In the genomic region with DNA sequence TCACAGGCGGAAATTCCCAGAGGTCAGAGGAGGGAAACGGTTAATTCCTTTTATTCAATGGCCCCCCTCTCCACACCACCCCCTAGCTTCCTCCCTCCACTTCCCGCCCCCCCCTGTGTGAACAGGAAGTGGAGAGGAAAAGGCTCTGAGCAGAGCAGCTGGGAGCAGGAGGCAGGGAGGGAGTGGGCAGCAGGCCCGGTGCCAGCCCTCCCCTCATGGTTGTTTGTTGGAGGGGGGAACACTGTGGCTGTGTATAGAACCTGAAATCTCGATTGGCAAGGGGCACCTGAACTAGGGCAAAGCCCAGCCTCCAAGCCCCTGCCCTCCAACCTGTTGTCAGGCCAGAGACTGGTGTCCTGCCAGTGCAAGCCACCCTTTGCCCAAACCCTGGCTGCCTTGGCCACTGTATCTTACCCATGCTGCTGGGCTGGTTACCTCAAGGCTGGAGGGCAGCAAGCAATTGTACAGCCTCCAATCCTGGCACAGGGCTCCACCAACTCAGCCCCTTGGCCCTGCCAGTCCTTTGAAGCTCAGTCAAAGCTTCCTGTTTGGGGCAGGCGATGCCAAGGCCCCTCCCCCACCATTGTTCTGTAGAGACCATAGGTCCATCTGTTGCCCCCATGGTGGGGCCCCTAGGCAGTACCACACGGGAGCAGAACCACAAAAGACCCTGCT, we compare ENCODE assay signal across 8 mouse cellular contexts. TPM values are rescaled to one million over a fixed set of nuclear protein-coding genes. Genes with fewer than 3 reads are reported as not detected.
DNase-seq lines count a peak whose midpoint lies in the region; ATAC-seq and TF ChIP-seq lines count a peak whose summit lies in the region.
"Had no signal": no experiment of that assay in that cellular context is flagged by ENCODE, and none has a peak within 500 bp of the region (broad histone marks: within the 10 kb centered on the region; RNA-seq: fewer than 3 reads in every experiment).

No protein-coding gene starts in this region.

- H3K36me3 ChIP-seq in G1E (replicated peaks), result peaks cover 61% of the 10 kb centered on the region
- H3K36me3 ChIP-seq in heart, embryonic 12.5 days, result peaks cover 29% of the 10 kb centered on the region
- peaks cover 27% of the 10 kb centered on the region for H3K36me3 ChIP-seq in kidney, embryonic 14.5 days (ENCODE audit: control insufficient read depth, insufficient read depth, low read length)

- H3K9ac ChIP-seq in heart, embryonic 12.5 days, result peak overlapping the region; percentile 49
- H3K9ac ChIP-seq in kidney, embryonic 14.5 days (ENCODE audit: low read depth, low read length), result no peak overlapping the region

- H3K4me3 ChIP-seq in G1E (ENCODE audit: low read depth, low read length), result peak overlapping the region; percentile 63; the same call in 1 of the 2 replicates
- H3K4me3 ChIP-seq in heart, embryonic 12.5 days, result peak overlapping the region; percentile 16; the same call in 1 of the 2 replicates
- H3K4me3 ChIP-seq in kidney, embryonic 14.5 days (ENCODE audit: low read length), result no peak overlapping the region

- no peaks in the 10 kb centered on the region for H3K9me3 ChIP-seq in G1E (replicated peaks)
- no peaks in the 10 kb centered on the region for H3K9me3 ChIP-seq in heart, embryonic 12.5 days (replicated peaks)
- H3K9me3 ChIP-seq in kidney, embryonic 14.5 days (ENCODE audit: control insufficient read depth, low read length), result no peaks in the 10 kb centered on the region

- H3K4me1 ChIP-seq in G1E (ENCODE audit: insufficient read depth, low read depth, low read length), result peaks cover 92% of the 10 kb centered on the region
- peaks cover 40% of the 10 kb centered on the region for H3K4me1 ChIP-seq in heart, embryonic 12.5 days (replicated peaks)
- peaks cover 29% of the 10 kb centered on the region for H3K4me1 ChIP-seq in kidney, embryonic 14.5 days (ENCODE audit: control insufficient read depth, insufficient read depth, low read length)

- TF ChIP-seq CTCF in G1E (IDR thresholded peaks at IDR 0.05; ENCODE audit: low read depth, low read length), result no peak

- ATAC-seq in CD4-positive, CD25-positive, alpha-beta regulatory T cell, adult 4 months, result peak; percentile 55
- no peak for ATAC-seq in G1E (ENCODE audit: extremely low read depth, insufficient number of reproducible peaks, low FRiP score, poor library complexity, severe bottlenecking)
- ATAC-seq in heart, embryonic 12.5 days (ENCODE audit: insufficient number of reproducible peaks, low FRiP score), result peak; percentile 54
- 0 out of 2 replicates have a peak, but pooled peaks have one; percentile 3 for ATAC-seq in kidney, embryonic 14.5 days (ENCODE audit: low FRiP score, low TSS enrichment)
- ATAC-seq in megakaryocyte, adult 5-6 weeks (ENCODE audit: poor library complexity, severe bottlenecking), result no peak

- DNase-seq in G1E (ENCODE audit: low spot score), result no peak
- DNase-seq in lung, postnatal 14 days, result peak; percentile 72
- DNase-seq in thymus, postnatal 0 days (ENCODE audit: low spot score), result peak; percentile 61

- WGBS in heart, embryonic 12.5 days, result 44% methylated on average over 7 of the region's 7 CpGs
- 45% methylated on average over 6 of the region's 7 CpGs for WGBS in kidney, embryonic 14.5 days

- H3K4me2 ChIP-seq in heart, embryonic 12.5 days, result peak overlapping the region; percentile 65
- H3K4me2 ChIP-seq in kidney, embryonic 14.5 days (replicated peaks; ENCODE audit: low read depth, low read length), result peak overlapping the region; percentile 29

- peak overlapping the region; percentile 85 for H3K27ac ChIP-seq in heart, embryonic 12.5 days (ENCODE audit: poor library complexity, severe bottlenecking)
- H3K27ac ChIP-seq in kidney, embryonic 14.5 days (ENCODE audit: low read depth, low read length), result peak overlapping the region; percentile 38; the same call in 1 of the 2 replicates

- H3K27me3 ChIP-seq in G1E (ENCODE audit: insufficient read depth, low read length), result no peaks in the 10 kb centered on the region
- no peaks in the 10 kb centered on the region for H3K27me3 ChIP-seq in heart, embryonic 12.5 days (replicated peaks)
- H3K27me3 ChIP-seq in kidney, embryonic 14.5 days (ENCODE audit: control insufficient read depth, insufficient read depth, low read length), result no peaks in the 10 kb centered on the region

RNA-seq across cellular contexts. Expression of a gene that starts 12.4 kb away (rescaled TPM):
- 10 to 100 TPM in 1 of 2 experiments, 1 to 10 TPM in 1; 4.7 to 13.0 TPM for polyA plus RNA-seq in CD4-positive, CD25-positive, alpha-beta regulatory T cell, adult 4 months (2017; shearing (Covaris generic))
- total RNA-seq in G1E (2014; fragmentation: Nextera tagmentation), result 9.0 and 9.6 TPM in 2 replicates
- total RNA-seq in G1E (2017), result 19.8 and 21.2 TPM in 2 replicates
- 27.3 and 33.3 TPM in 2 replicates for polyA plus RNA-seq in G1E (2012)
- 15.2 and 15.8 TPM in 2 replicates for polyA plus RNA-seq in heart, embryonic 12.5 days (2016; fragmentation: Nextera tagmentation; extraction: Ambion mirVana)
- polyA plus RNA-seq in kidney, embryonic 14.5 days (2014; fragmentation: Nextera tagmentation; extraction: Ambion mirVana), result 7.1 and 13.3 TPM in 2 replicates
- 12.3 and 12.4 TPM in 2 replicates for polyA plus RNA-seq in thymus, postnatal 0 days (2015; fragmentation: Nextera tagmentation; extraction: Ambion mirVana)
- 8.9 and 9.0 TPM in 2 replicates for total RNA-seq in megakaryocyte, adult 5-6 weeks (2015)
- 19.6 and 21.2 TPM in 2 replicates for total RNA-seq in megakaryocyte, adult 5-6 weeks (2017)

RNA-seq across cellular contexts. Expression of a gene that starts 24.6 kb away (rescaled TPM):
- not detected for polyA plus RNA-seq in CD4-positive, CD25-positive, alpha-beta regulatory T cell, adult 4 months (2017; shearing (Covaris generic))
- total RNA-seq in G1E (2014; fragmentation: Nextera tagmentation) (0.23 TPM in 1 of 2 replicates, not detected in the other), G1E (2017) (0.33 TPM in 1 of 2 replicates, not detected in the other)
- polyA plus RNA-seq in G1E (2012), result 0.09 TPM in 2 replicates
- polyA plus RNA-seq in heart, embryonic 12.5 days (2016; fragmentation: Nextera tagmentation; extraction: Ambion mirVana), result 6.5 and 6.8 TPM in 2 replicates
- 4.9 and 8.3 TPM in 2 replicates for polyA plus RNA-seq in kidney, embryonic 14.5 days (2014; fragmentation: Nextera tagmentation; extraction: Ambion mirVana)
- 15.1 and 15.9 TPM in 2 replicates for polyA plus RNA-seq in thymus, postnatal 0 days (2015; fragmentation: Nextera tagmentation; extraction: Ambion mirVana)
- total RNA-seq in megakaryocyte, adult 5-6 weeks (2015), result 0.09 TPM in 1 of 2 replicates, not detected in the other
- total RNA-seq in megakaryocyte, adult 5-6 weeks (2017), result not detected in 2 replicates
- total RNA-seq: common myeloid progenitor, adult 5-6 weeks had no signal

RNA-seq across cellular contexts. Expression of a gene that starts 29.9 kb away (rescaled TPM):
- not detected for polyA plus RNA-seq in CD4-positive, CD25-positive, alpha-beta regulatory T cell, adult 4 months (2017; shearing (Covaris generic))
- total RNA-seq in G1E (2014; fragmentation: Nextera tagmentation), result not detected in 2 replicates
- 0.11 TPM in 1 of 2 replicates, not detected in the other for total RNA-seq in G1E (2017)
- not detected in 2 replicates for polyA plus RNA-seq in G1E (2012)
- polyA plus RNA-seq in heart, embryonic 12.5 days (2016; fragmentation: Nextera tagmentation; extraction: Ambion mirVana), result 0.10 and 0.13 TPM in 2 replicates
- polyA plus RNA-seq in kidney, embryonic 14.5 days (2014; fragmentation: Nextera tagmentation; extraction: Ambion mirVana), result 0.23 and 0.61 TPM in 2 replicates
- polyA plus RNA-seq in thymus, postnatal 0 days (2015; fragmentation: Nextera tagmentation; extraction: Ambion mirVana), result 3.9 and 4.2 TPM in 2 replicates
- total RNA-seq in megakaryocyte, adult 5-6 weeks (2015), result 0.16 and 0.59 TPM in 2 replicates
- 0.28 and 0.81 TPM in 2 replicates for total RNA-seq in megakaryocyte, adult 5-6 weeks (2017)

RNA-seq across cellular contexts. Expression of a gene that starts 50.1 kb away (rescaled TPM):
- not detected for polyA plus RNA-seq in CD4-positive, CD25-positive, alpha-beta regulatory T cell, adult 4 months (2017; shearing (Covaris generic))
- total RNA-seq in G1E (2014; fragmentation: Nextera tagmentation) (not detected in 2 replicates), G1E (2017) (not detected in 2 replicates)
- polyA plus RNA-seq in G1E (2012), result not detected in 2 replicates
- 0.12 and 0.31 TPM in 2 replicates for polyA plus RNA-seq in heart, embryonic 12.5 days (2016; fragmentation: Nextera tagmentation; extraction: Ambion mirVana)
- 0.38 and 1.0 TPM in 2 replicates for polyA plus RNA-seq in kidney, embryonic 14.5 days (2014; fragmentation: Nextera tagmentation; extraction: Ambion mirVana)
- 0.13 and 0.30 TPM in 2 replicates for polyA plus RNA-seq in thymus, postnatal 0 days (2015; fragmentation: Nextera tagmentation; extraction: Ambion mirVana)
- total RNA-seq in megakaryocyte, adult 5-6 weeks (2015), result 0.39 and 1.1 TPM in 2 replicates
- 0.51 and 1.3 TPM in 2 replicates for total RNA-seq in megakaryocyte, adult 5-6 weeks (2017)
- total RNA-seq: common myeloid progenitor, adult 5-6 weeks had no signal

Comparison
In these comparisons a context has a peak if more than half of its experiments do, and no peak if none do; other contexts are left out.
1. ATAC-seq: peak in CD4-positive, CD25-positive, alpha-beta regulatory T cell, adult 4 months (single experiment), heart, embryonic 12.5 days (single experiment) and kidney, embryonic 14.5 days (single experiment); none in G1E (single experiment) and megakaryocyte, adult 5-6 weeks (single experiment).